Mouse (Mus musculus) liver, adult 2 months (tissue): ENCODE measurements around the gene Etfbkmt.
"Not testable (repeated sequence)": the region's sequence is repeated elsewhere in the genome, so short reads cannot be mapped to it uniquely, and the experiment has no call there.

Source experiments
- CTCF ChIP-seq: fragments of 200-500 bp; IDR thresholded peaks from 2 replicates; pipeline ENCODE4 v1.5.1; 2011; ENCODE audit warnings: low read depth, low read length, control low read depth
- POLR2A ChIP-seq: fragments of 200-500 bp; IDR thresholded peaks from 2 replicates; pipeline ENCODE4 v1.6.1; 2011; ENCODE audit warnings: low read length, control low read depth; ENCODE audit not compliant: insufficient read depth; ENCODE audit errors: extremely low read depth

GRCm38 (mm10) chr6:149169965-149170364 lies 30.3 kb downstream of the Etfbkmt start:
- not testable (repeated sequence) for TF ChIP-seq CTCF, POLR2A
